In genomic region chr14:55194786-55195185, GRCm38 (mm10) we compare ENCODE assay signal across 32 mouse cellular contexts. TPM values are rescaled to one million over a fixed set of nuclear protein-coding genes. Genes with fewer than 3 reads are reported as not detected.
A peak's percentile ranks its signal among the peaks of the same experiment; 100 is the strongest.
DNase-seq lines count a peak whose midpoint lies in the region; TF ChIP-seq lines count a peak whose summit lies in the region.
"Had no signal": no experiment of that assay in that cellular context is flagged by ENCODE, and none has a peak within 500 bp of the region (broad histone marks: within the 10 kb centered on the region; RNA-seq: fewer than 3 reads in every experiment).

No protein-coding gene starts in this region.

- H3K79me3 ChIP-seq in C2C12 (ENCODE audit: low read depth): no peaks in the 10 kb centered on the region

- H3K9ac ChIP-seq in CH12.LX (ENCODE audit: insufficient read depth, low read depth): no peak overlapping the region
- H3K9ac ChIP-seq: hindbrain, embryonic 12.5 days; intestine, embryonic 15.5 days; liver, embryonic 14.5 days; midbrain, embryonic 15.5 days; neural tube, embryonic 12.5 days had no signal

- H3K27ac ChIP-seq in gastrocnemius, adult 2 months: 0 out of 2 replicates have a peak overlapping the region, but pooled peaks have one; percentile 65
- H3K27ac ChIP-seq in CH12.LX (ENCODE audit: insufficient read depth, low read depth): no peak overlapping the region
- no peak overlapping the region for H3K27ac ChIP-seq in limb, embryonic 10.5 days
- H3K27ac ChIP-seq: heart, embryonic 10.5 days; hindbrain, embryonic 12.5 days; hindbrain, postnatal 0 days; intestine, embryonic 15.5 days; liver, embryonic 14.5 days; midbrain, embryonic 10.5 days; midbrain, embryonic 15.5 days; neural tube, embryonic 12.5 days had no signal

- dilution Hi-C loops in CH12.LX (cut with MboI; ENCODE audit: extremely low pct_ligation_motif_present, extremely low pct_unique_long_range_greater_than_20kb, low sequenced_read_pairs): no loop called here

- H3K4me2 ChIP-seq in CH12.LX (ENCODE audit: insufficient read depth, low read depth, poor library complexity, severe bottlenecking): peak overlapping the region; percentile 48; the same call in 1 of the 2 replicates
- H3K4me2 ChIP-seq: hindbrain, embryonic 12.5 days; intestine, embryonic 15.5 days; midbrain, embryonic 15.5 days; neural tube, embryonic 12.5 days had no signal

- TF ChIP-seq CTCF in gastrocnemius, adult 2 months (IDR thresholded peaks at IDR 0.05): no peak
- TF ChIP-seq CTCF in C2C12 (IDR thresholded peaks at IDR 0.05; ENCODE audit: control insufficient read depth, insufficient read depth, insufficient read length) (no peak), CH12.LX (conservative IDR thresholded peaks at IDR 0.05 in 1 of 2, IDR thresholded peaks at IDR 0.05 in 1 of 2; ENCODE audit: low read depth in 2 of 2, low read length in 2 of 2) (no peak)

- 37% methylated on average over 6 of the region's 6 CpGs for WGBS in limb, embryonic 10.5 days

- in situ Hi-C loops in CH12.LX (cut with MboI; ENCODE audit: low pct_ligation_motif_present, low pct_unique_long_range_greater_than_20kb, low sequenced_read_pairs): no loop called here

- TF ChIP-seq RAD21 in CH12.LX (IDR thresholded peaks at IDR 0.05; ENCODE audit: low read depth, low read length): no peak

- H3ac ChIP-seq in C2C12 (ENCODE audit: control insufficient read depth, insufficient read length, low read depth): no peak overlapping the region

- H3K36me3 ChIP-seq in C2C12 (ENCODE audit: control insufficient read depth, insufficient read depth): no peaks in the 10 kb centered on the region
- no peaks in the 10 kb centered on the region for H3K36me3 ChIP-seq in CH12.LX (replicated peaks in 1 of 2; ENCODE audit: control insufficient read depth in 1 of 2, insufficient read depth in 1 of 2, low read length in 1 of 2)
- no peaks in the 10 kb centered on the region for H3K36me3 ChIP-seq in limb, embryonic 10.5 days
- H3K36me3 ChIP-seq: G1E; heart, embryonic 10.5 days; hindbrain, embryonic 12.5 days; intestine, embryonic 15.5 days; midbrain, embryonic 10.5 days; midbrain, embryonic 15.5 days; neural tube, embryonic 12.5 days had no signal

- no peaks in the 10 kb centered on the region for H3K9me3 ChIP-seq in CH12.LX (replicated peaks; ENCODE audit: low read length)
- no peaks in the 10 kb centered on the region for H3K9me3 ChIP-seq in limb, embryonic 10.5 days (replicated peaks)
- H3K9me3 ChIP-seq: G1E; heart, embryonic 10.5 days; hindbrain, embryonic 12.5 days; intestine, embryonic 15.5 days; midbrain, embryonic 10.5 days; midbrain, embryonic 15.5 days; neural tube, embryonic 12.5 days had no signal

- DNase-seq in gastrocnemius, adult 2 months: no peak
- DNase-seq in gastrocnemius, postnatal 36 days: no peak
- DNase-seq in CH12.LX (ENCODE audit: extremely low read depth): no peak
- DNase-seq in limb, embryonic 10.5 days (ENCODE audit: low spot score): peak; percentile 33
- no peak for DNase-seq in spleen, postnatal 36 days (ENCODE audit: low spot score in 2 of 2)
- DNase-seq in spleen, postnatal 10 days (ENCODE audit: low spot score in 2 of 2): no peak
- DNase-seq in left cerebral cortex, postnatal 10 days (ENCODE audit: extremely low spot score in 1 of 2, low spot score in 2 of 2): no peak
- DNase-seq: cerebellum, adult 2 months; cerebellum, postnatal 14 days; gastrocnemius, postnatal 10 days; liver; lung, adult 2 months; right cerebral cortex, postnatal 4 days had no signal

- H3K4me1 ChIP-seq in CH12.LX (ENCODE audit: control insufficient read depth in 1 of 2, insufficient read depth in 2 of 2): peaks cover 4 to 5% of the 10 kb centered on the region in 2 experiments; a peak in 1 of 4 replicates
- peaks cover 14% of the 10 kb centered on the region for H3K4me1 ChIP-seq in limb, embryonic 10.5 days
- H3K4me1 ChIP-seq: intestine, embryonic 15.5 days; neural tube, embryonic 12.5 days had no signal

- intact Hi-C loops in gastrocnemius, adult 2 months (cut with DNase I): no loop called here
- intact Hi-C loops in gastrocnemius, postnatal 36 days (cut with DNase I): no loop called here
- intact Hi-C loops in left cerebral cortex, postnatal 10 days (cut with DNase I): no loop called here

- no peaks in the 10 kb centered on the region for H3K79me2 ChIP-seq in C2C12 (ENCODE audit: control insufficient read depth, insufficient read depth)
- no peaks in the 10 kb centered on the region for H3K79me2 ChIP-seq in CH12.LX (replicated peaks; ENCODE audit: control insufficient read depth, extremely low read depth, insufficient read depth, poor library complexity, severe bottlenecking)

- peak overlapping the region; percentile 72 for H3K4me3 ChIP-seq in gastrocnemius, adult 2 months
- no peak overlapping the region for H3K4me3 ChIP-seq in C2C12 (ENCODE audit: insufficient read depth, poor library complexity, severe bottlenecking)
- H3K4me3 ChIP-seq in CH12.LX (replicated peaks in 1 of 3; ENCODE audit: low read depth in 2 of 3, low read length in 2 of 3, poor library complexity in 1 of 3): no peak overlapping the region
- no peak overlapping the region for H3K4me3 ChIP-seq in limb, embryonic 10.5 days
- H3K4me3 ChIP-seq: heart, embryonic 10.5 days; hindbrain, embryonic 12.5 days; intestine, embryonic 15.5 days; midbrain, embryonic 10.5 days; midbrain, embryonic 15.5 days; neural tube, embryonic 12.5 days had no signal

- H3K27me3 ChIP-seq in C2C12 (ENCODE audit: control insufficient read depth, insufficient read depth, insufficient read length): peaks cover 20% of the 10 kb centered on the region
- H3K27me3 ChIP-seq in CH12.LX (replicated peaks): peaks cover 3% of the 10 kb centered on the region
- peaks cover 4% of the 10 kb centered on the region; the same call in 1 of the 2 replicates for H3K27me3 ChIP-seq in limb, embryonic 10.5 days (ENCODE audit: low read depth, poor library complexity, severe bottlenecking)
- H3K27me3 ChIP-seq: midbrain, embryonic 15.5 days had no signal

- 0 out of 2 replicates have a peak, but pooled peaks have one; percentile 8 for TF ChIP-seq EP300 in CH12.LX (IDR thresholded peaks at IDR 0.05; ENCODE audit: low read length)

- no peak for TF ChIP-seq POLR2A in CH12.LX (IDR thresholded peaks at IDR 0.05; ENCODE audit: low read depth, low read length)

TF ChIP-seq in C2C12, 6 proteins besides CTCF, POLR2A, EP300 and RAD21:
- TF ChIP-seq MYOD1 (IDR thresholded peaks at IDR 0.05; ENCODE audit: control insufficient read depth, insufficient read length, low read depth): peak; percentile 58
- no peak for TF ChIP-seq CEBPB (IDR thresholded peaks at IDR 0.05; ENCODE audit: low read depth)
- TF ChIP-seq MYOG (IDR thresholded peaks at IDR 0.05; ENCODE audit: control insufficient read depth, extremely low read depth, insufficient read length): no peak
TF ChIP-seq in C2C12: peak in this region for 1.

TF ChIP-seq in CH12.LX, 34 proteins besides CTCF, POLR2A, EP300 and RAD21:
- no peak for TF ChIP-seq USF1 (IDR thresholded peaks at IDR 0.05; ENCODE audit: low read depth, low read length)
- TF ChIP-seq MYC (IDR thresholded peaks at IDR 0.05; ENCODE audit: low read depth, low read length): 0 out of 2 replicates have a peak, but pooled peaks have one; percentile 28
TF ChIP-seq in CH12.LX: peak in this region for 1.

RNA-seq across cellular contexts. Expression of gene Dhrs2, which starts 27.0 kb away (rescaled TPM):
- not detected for total RNA-seq in gastrocnemius, adult 2 months (2021)
- total RNA-seq in gastrocnemius, postnatal 36 days (2021): not detected
- polyA plus RNA-seq in C2C12 (2012; fragmentation: generic; extraction: Trizol) (not detected), CH12.LX (2012; ENCODE audit: insufficient read length, low read depth) (not detected in 2 replicates)
- total RNA-seq in CH12.LX (2012; rRNA removed) (not detected in 2 replicates), CH12.LX (2014; rRNA removed) (not detected in 2 replicates)
- polyA plus RNA-seq in limb, embryonic 10.5 days (2016; fragmentation: Nextera tagmentation; extraction: Ambion mirVana): not detected in 2 replicates
- not detected for total RNA-seq in left cerebral cortex, postnatal 10 days (2021)
- total RNA-seq: adrenal gland, postnatal 14 days; G1E; gastrocnemius, postnatal 10 days; granulocyte monocyte progenitor cell, adult 5-6 weeks; heart, postnatal 36 days; layer of hippocampus, adult 18-20 months; left cerebral cortex, adult 18-20 months; left cerebral cortex, postnatal 36 days had no signal
- polyA plus RNA-seq: G1E; heart, embryonic 10.5 days; heart, embryonic 16.5 days; kidney, adult 2 months; lung, adult 2 months; midbrain, embryonic 10.5 days; spleen, adult 2 months had no signal
